Mouse (Mus musculus): ENCODE data around the gene Trappc10. TPM values are rescaled to one million over a fixed set of nuclear protein-coding genes. Genes with fewer than 3 reads are reported as not detected.

Trappc10 gene
- polyA plus RNA-seq, 1 experiment from 2014 or later: 11.5 TPM

DNA sequence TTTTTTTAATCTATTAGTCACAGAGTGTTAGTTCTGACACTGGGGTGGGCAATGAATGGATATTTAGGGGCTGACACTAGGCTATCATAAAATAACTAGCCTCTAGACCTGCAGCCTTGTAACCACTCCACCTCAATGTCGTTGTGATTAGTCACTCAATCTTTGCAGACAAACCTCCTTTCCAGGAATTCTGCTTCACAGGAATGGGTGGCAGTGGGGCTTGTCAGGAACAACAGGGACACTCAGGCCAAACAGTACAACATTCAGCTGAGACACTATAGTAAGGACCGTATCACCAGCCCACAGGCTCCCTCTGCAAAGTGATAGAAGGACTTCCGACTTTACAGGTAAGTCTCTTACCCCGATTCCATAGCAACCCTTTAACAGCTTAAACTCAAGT, 2.3 kb upstream of the Trappc10 start:
- Histone ChIP-seq H3K27me3 (ENCODE audit: insufficient read depth, poor library complexity, severe bottlenecking) (no peaks in the 10 kb centered on the region), H3K27ac (no peak overlapping the region), H3K4me1 (replicated peaks) (peaks cover 23% of the 10 kb centered on the region), H3K4me3 (no peak overlapping the region), H3K9me3 (no peaks in the 10 kb centered on the region), H3K36me3 (no peaks in the 10 kb centered on the region)
- WGBS: 83% methylated on average over 4 of the region's 4 CpGs
- no peak for DNase-seq (ENCODE audit: low spot score)

DNA sequence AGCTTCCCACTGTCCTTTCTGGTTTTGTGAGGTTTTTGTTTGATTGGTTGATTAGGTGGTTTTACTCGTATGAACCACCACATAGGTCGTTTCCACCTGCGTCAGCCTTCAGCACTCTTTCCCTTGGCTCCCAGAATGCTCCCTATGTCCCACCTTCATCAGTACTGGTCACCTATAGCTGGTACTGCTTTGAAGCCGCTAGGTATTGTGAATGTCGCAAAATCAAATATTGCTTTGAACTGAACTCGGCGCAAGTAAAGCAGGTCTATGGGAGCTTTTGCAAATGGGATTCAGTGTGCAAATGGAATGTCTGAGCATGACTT, 745 bp upstream of the Trappc10 start:
- Histone ChIP-seq H3K4me1 (replicated peaks) (peaks cover 23% of the 10 kb centered on the region), H3K36me3 (no peaks in the 10 kb centered on the region), H3K27ac (peak overlapping the region; percentile 88; the same call in 1 of the 2 replicates), H3K9me3 (no peaks in the 10 kb centered on the region), H3K4me3 (peak overlapping the region; percentile 89), H3K27me3 (ENCODE audit: insufficient read depth, poor library complexity, severe bottlenecking) (no peaks in the 10 kb centered on the region)
- no peak for DNase-seq (ENCODE audit: low spot score)
- 20% methylated on average over 7 of the region's 7 CpGs for WGBS

DNA sequence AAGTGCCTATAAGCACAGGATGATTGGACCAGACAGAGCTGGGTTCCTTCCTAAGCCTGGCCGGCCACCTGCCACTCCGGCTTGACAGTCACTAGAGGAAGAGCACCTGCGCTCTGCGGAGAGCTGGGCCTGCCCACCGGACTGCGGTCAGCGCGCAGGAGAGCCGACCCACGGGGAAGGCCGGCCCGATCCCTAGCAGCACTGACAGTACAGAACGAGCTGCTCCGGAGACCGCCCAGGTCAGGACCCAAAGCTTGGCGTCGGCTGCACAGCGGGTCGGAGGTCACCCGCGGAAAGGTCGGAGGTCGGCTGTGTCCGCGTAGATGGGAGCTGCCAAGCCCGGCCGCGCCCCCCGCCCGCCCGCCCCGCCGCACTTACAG, 393 bp downstream of the Trappc10 start:
- Histone ChIP-seq H3K27me3 (ENCODE audit: insufficient read depth, poor library complexity, severe bottlenecking) (no peaks in the 10 kb centered on the region), H3K4me1 (replicated peaks) (peaks cover 23% of the 10 kb centered on the region), H3K4me3 (peak overlapping the region; percentile 89), H3K27ac (peak overlapping the region; percentile 88), H3K36me3 (no peaks in the 10 kb centered on the region; the same call in 1 of the 2 replicates), H3K9me3 (no peaks in the 10 kb centered on the region)
- no peak for DNase-seq (ENCODE audit: low spot score)
- WGBS: under 1% methylated on average over 33 of the region's 33 CpGs

DNA sequence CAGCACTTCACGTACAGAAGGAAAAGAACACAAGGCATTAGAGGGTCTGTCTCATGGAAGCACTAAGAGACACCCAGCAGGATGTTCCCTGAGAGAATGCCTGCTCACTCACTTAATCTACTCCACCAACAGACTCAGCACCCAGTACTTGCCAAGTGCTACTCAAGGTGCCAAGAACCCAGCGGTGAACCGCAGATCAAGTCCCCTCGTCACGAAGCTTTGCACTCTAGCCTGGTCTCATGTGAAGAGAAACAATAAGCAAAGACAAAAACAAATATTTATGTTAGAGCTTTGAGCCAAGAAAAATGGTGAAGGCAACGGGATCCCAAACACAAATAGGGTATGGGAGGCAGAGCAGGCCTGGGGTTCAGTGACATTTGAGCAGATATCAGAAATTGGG, 5.5 kb downstream of the Trappc10 start:
- Histone ChIP-seq H3K27ac (no peak overlapping the region), H3K4me3 (no peak overlapping the region), H3K36me3 (peaks cover 4% of the 10 kb centered on the region; the same call in 1 of the 2 replicates), H3K27me3 (ENCODE audit: insufficient read depth, poor library complexity, severe bottlenecking) (no peaks in the 10 kb centered on the region), H3K9me3 (no peaks in the 10 kb centered on the region), H3K4me1 (replicated peaks) (peaks cover 12% of the 10 kb centered on the region)
- no peak for DNase-seq (ENCODE audit: low spot score)
- 85% methylated on average over 6 of the region's 6 CpGs for WGBS

DNA sequence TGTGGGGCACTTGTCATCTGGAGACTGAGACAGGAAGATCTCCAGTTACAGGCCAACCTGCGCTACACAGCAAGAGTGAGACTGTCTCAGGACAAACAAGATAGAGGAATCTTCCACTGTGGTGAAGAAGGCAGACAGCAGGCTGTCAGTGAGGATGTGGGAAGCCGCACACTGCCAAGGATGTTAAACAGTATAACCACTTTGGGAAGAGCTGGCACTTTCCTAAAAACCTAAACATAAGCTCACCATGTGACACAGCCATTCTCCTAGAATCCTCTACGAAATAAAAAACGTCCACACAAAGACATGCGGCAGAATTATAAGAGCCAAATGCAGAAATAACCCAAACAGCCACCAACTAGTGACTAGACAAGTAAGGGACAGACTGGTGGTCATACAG, 6.1 kb downstream of the Trappc10 start:
- no peaks in the 10 kb centered on the region for H3K9me3 ChIP-seq
- no peaks in the 10 kb centered on the region for H3K27me3 ChIP-seq (ENCODE audit: insufficient read depth, poor library complexity, severe bottlenecking)
- peaks cover 6% of the 10 kb centered on the region for H3K4me1 ChIP-seq (replicated peaks)
- DNase-seq (ENCODE audit: low spot score): no peak
- peaks cover 4% of the 10 kb centered on the region; the same call in 1 of the 2 replicates for H3K36me3 ChIP-seq
- H3K4me3 ChIP-seq: no peak overlapping the region
- no peak overlapping the region for H3K27ac ChIP-seq
- WGBS: 94% methylated on average over 5 of the region's 5 CpGs

DNA sequence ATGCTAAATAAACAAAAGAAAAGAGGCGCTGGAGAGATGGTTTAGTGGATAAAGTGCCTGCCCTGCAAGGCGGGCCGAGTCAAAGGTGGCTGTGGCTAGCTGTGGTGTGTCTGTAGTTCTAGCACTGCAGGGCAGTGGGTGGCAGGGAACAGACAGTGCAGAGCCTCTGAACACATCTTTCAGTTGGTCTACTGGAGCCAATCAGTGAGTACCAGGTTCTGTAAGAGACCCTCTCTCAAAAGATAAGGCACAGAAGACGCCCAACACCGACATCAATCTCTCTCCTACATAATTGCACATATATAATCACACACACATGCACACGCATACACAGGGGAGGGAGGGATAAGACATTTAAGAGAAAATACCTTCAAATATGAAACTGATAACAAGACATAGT, 6.6 kb downstream of the Trappc10 start:
- Histone ChIP-seq H3K4me1 (replicated peaks) (peaks cover under 1% of the 10 kb centered on the region), H3K4me3 (no peak overlapping the region), H3K36me3 (peaks cover 4% of the 10 kb centered on the region), H3K27me3 (ENCODE audit: insufficient read depth, poor library complexity, severe bottlenecking) (no peaks in the 10 kb centered on the region), H3K27ac (no peak overlapping the region), H3K9me3 (no peaks in the 10 kb centered on the region)
- 89% methylated on average over 6 of the region's 6 CpGs for WGBS
- no peak for DNase-seq (ENCODE audit: low spot score)

DNA sequence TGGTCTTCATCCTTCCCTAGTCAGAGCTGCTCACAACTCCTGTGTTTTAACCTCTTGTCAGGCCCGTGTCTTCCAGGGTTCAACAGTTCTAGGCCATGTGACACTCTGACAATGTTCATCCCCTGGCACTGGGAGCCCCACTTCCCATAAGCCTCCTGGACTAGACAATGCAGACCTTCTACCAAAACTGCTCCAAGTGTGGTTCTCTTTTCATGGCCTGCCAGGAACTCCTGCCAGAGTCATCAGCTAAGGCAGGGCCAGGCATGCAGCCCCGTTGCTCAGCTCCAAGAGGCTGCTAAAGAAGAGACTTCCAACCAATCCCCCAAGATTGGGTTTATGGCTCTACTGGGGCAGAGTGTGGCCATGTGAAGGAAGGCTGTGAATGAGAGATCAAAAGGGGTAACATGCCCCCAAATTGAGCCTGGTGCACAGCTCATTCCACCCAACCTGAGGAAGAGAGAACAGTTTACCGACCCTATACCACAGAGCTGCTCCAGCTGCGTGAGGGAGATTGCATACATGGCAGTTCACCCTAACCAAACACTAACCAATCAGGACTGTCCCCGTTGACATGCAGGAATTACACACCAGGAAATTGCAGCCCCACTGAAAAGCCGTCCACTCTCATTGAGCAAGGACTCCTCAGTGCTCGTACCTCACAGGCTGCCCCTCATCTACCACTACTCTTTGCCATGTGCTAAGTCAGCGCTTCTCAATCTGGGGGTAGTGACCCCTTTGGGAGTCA, 7.4 kb downstream of the Trappc10 start:
- Histone ChIP-seq H3K36me3 (peaks cover 4% of the 10 kb centered on the region), H3K4me1 (replicated peaks) (no peaks in the 10 kb centered on the region), H3K27ac (no peak overlapping the region), H3K9me3 (no peaks in the 10 kb centered on the region), H3K4me3 (no peak overlapping the region), H3K27me3 (ENCODE audit: insufficient read depth, poor library complexity, severe bottlenecking) (no peaks in the 10 kb centered on the region)
- 91% methylated on average over 8 of the region's 8 CpGs for WGBS
- DNase-seq (ENCODE audit: low spot score): no peak

DNA sequence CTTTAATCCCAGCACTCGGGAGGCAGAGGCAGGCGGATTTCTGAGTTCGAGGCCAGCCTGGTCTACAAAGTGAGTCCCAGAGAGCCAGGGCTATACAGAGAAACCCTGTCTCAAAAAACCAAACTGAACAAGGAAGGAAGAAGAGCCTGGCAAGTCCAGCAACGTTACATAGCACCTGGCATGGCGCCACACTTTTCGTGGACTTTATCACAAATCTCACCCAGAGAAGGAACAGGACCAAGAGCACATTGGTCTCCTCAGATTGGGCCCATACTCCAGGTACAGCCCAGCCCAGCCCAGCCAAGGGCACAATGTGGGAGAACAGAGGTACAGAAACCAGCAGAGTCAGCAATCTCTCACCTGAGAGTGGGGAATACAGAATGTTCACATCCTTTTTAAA, 10.7 kb downstream of the Trappc10 start:
- no peak for DNase-seq (ENCODE audit: low spot score)
- no peak overlapping the region for H3K27ac ChIP-seq
- no peak overlapping the region for H3K4me3 ChIP-seq
- peaks cover 25% of the 10 kb centered on the region for H3K36me3 ChIP-seq
- no peaks in the 10 kb centered on the region for H3K4me1 ChIP-seq (replicated peaks)
- H3K9me3 ChIP-seq: no peaks in the 10 kb centered on the region
- WGBS: 92% methylated on average over 6 of the region's 6 CpGs
- no peaks in the 10 kb centered on the region for H3K27me3 ChIP-seq (ENCODE audit: insufficient read depth, poor library complexity, severe bottlenecking)

DNA sequence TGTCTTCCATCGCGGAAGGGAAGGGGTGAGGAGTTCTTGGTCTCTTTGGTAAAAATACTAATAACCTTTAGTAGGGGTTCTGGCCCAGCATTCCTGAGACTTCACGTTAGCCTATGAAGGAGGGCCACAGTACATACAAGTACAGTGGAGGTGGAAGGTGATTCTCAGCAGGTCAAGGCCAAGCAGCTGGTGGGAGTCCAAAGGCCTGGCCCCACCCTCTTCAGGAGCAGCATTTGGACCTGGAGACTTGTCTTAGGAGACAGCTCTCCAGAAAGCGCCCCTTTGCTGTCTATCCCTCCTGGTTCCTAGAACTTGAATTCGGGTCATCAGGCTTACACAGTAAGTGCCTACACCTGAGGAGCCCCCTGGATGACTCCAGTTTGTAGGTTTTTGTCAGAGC, 11.3 kb downstream of the Trappc10 start:
- peaks cover 29% of the 10 kb centered on the region for H3K36me3 ChIP-seq
- H3K9me3 ChIP-seq: no peaks in the 10 kb centered on the region
- H3K4me3 ChIP-seq: no peak overlapping the region
- WGBS: 92% methylated on average over 5 of the region's 5 CpGs
- no peak overlapping the region for H3K27ac ChIP-seq
- DNase-seq (ENCODE audit: low spot score): no peak
- H3K27me3 ChIP-seq (ENCODE audit: insufficient read depth, poor library complexity, severe bottlenecking): no peaks in the 10 kb centered on the region
- H3K4me1 ChIP-seq (replicated peaks): no peaks in the 10 kb centered on the region

DNA sequence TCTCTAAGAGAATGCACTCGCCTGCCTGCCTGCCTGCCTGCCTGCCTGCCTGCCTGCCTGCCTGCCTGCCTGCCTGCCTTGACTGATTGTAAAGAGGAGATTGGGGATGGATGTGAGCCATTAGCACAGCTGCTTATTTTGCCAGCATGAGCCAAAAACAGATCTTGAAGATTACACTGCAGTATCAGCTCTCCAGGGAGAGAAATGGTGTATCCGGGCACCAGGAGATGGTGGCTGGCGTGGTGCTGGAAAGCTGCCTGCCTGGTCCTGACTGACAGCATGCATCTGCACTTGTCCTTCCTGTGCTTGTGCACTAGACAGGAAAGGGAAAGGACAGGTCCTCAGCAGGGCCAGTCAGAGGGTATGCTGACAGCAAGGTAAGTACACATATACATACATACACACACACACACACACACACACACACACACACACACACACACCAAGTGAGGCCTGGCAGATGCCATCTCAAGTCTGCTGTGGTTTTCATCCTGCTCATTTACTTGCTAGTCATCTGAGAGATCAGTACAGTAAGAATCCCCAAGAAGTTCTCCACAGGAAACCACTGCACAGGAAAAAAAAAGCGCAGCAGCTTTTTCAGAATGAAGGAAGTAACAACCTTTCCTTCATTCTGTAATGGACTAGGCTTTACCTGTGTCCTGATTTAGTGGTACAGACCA, 12.0 kb downstream of the Trappc10 start:
- no peaks in the 10 kb centered on the region for H3K4me1 ChIP-seq (replicated peaks)
- H3K9me3 ChIP-seq: no peaks in the 10 kb centered on the region
- no peak overlapping the region for H3K4me3 ChIP-seq
- no peak overlapping the region for H3K27ac ChIP-seq
- peaks cover 35% of the 10 kb centered on the region for H3K36me3 ChIP-seq
- H3K27me3 ChIP-seq (ENCODE audit: insufficient read depth, poor library complexity, severe bottlenecking): no peaks in the 10 kb centered on the region
- DNase-seq (ENCODE audit: low spot score): no peak
- WGBS: 86% methylated on average over 4 of the region's 4 CpGs

DNA sequence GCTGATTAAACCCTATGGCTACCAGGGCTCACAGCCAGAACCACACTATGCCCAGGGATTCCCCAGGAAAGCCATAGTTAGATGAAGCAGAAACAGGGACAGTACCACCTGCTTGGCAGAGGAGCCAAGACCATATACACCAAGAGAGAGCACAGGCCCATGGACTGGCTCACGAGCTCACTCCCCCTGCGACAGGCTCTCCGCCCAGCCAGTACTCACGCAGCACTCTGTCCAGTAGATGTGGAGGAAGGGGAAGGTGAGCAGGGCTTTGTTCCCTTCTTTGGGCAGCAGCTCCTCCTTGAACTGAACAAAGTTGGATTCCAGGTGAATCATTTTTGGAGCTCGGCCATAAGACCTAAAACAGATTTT, 15.9 kb downstream of the Trappc10 start:
- 94% methylated on average over 5 of the region's 5 CpGs for WGBS
- Histone ChIP-seq H3K36me3 (peaks cover 42% of the 10 kb centered on the region), H3K27ac (no peak overlapping the region), H3K27me3 (ENCODE audit: insufficient read depth, poor library complexity, severe bottlenecking) (no peaks in the 10 kb centered on the region), H3K4me3 (no peak overlapping the region), H3K4me1 (replicated peaks) (no peaks in the 10 kb centered on the region), H3K9me3 (no peaks in the 10 kb centered on the region)
- DNase-seq (ENCODE audit: low spot score): no peak

DNA sequence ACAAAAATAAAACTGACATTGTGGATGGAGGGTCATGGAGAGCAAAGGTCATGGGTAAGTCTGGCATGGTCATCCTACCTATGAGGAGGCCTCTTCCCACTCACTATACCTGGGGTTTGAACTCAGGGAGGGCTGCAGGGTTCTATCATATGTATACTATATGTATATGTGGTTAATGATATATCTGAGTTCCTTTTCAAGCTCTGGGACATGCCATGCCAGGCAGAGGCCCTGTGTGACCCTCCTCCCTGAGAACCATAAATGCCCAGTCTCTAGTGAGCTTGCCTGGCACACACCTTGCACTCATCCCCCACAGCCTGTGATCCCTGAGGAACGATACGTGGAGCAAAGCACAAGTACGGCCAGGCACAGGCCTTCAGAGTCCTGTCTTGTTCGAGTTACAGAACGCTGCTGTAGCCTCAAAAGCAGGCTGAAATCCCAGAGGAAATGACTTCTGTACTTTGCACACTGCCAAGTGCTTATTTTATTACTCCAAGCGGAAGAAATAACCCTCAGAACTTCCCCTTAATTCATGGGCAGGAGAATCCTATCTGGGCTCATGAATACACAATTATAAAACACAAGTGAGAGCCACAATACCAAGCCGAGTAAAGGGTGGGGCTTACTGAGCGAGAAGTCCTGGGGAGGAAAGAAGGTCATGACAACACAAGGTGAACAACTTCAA, 16.4 kb downstream of the Trappc10 start:
- Histone ChIP-seq H3K4me1 (replicated peaks) (no peaks in the 10 kb centered on the region), H3K27me3 (ENCODE audit: insufficient read depth, poor library complexity, severe bottlenecking) (no peaks in the 10 kb centered on the region), H3K4me3 (no peak overlapping the region), H3K36me3 (peaks cover 45% of the 10 kb centered on the region), H3K27ac (no peak overlapping the region), H3K9me3 (no peaks in the 10 kb centered on the region)
- DNase-seq (ENCODE audit: low spot score): no peak
- WGBS: 93% methylated on average over 8 of the region's 8 CpGs

DNA sequence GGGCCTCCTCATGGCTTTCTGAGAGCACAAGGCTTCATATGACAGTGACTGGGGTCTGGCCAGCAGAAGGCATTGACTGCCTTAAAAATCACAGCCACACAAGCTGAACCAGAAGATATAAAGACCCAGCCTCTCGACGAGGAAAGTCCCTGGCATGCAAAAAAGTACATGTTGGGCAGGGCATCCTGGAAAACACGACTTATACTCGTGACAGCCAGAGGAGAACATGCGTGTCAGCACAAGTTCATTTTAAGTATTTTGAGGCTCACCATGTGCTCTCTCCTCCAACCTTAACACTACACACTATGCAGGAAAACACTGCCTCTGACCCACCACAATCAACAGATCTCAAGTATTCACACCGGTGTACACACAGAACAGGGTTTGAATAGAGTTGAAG, 20.3 kb downstream of the Trappc10 start:
- Histone ChIP-seq H3K4me1 (replicated peaks) (no peaks in the 10 kb centered on the region), H3K27me3 (ENCODE audit: insufficient read depth, poor library complexity, severe bottlenecking) (no peaks in the 10 kb centered on the region), H3K4me3 (no peak overlapping the region), H3K36me3 (peaks cover 61% of the 10 kb centered on the region), H3K9me3 (no peaks in the 10 kb centered on the region), H3K27ac (no peak overlapping the region)
- no peak for DNase-seq (ENCODE audit: low spot score)
- 92% methylated on average over 6 of the region's 6 CpGs for WGBS

All from hindbrain, embryonic 10.5 days (tissue).